Mouse (Mus musculus): ENCODE results near the gene Sh3bp1. TPM values are rescaled to one million over a fixed set of nuclear protein-coding genes. Genes with fewer than 3 reads are reported as not detected.

The Sh3bp1 gene
- total RNA-seq, 2 experiments from 2014 or later: 35.0 to 37.7 TPM

- Histone ChIP-seq H3K27ac (no peak overlapping the region), H3K4me3 (no peak overlapping the region)
- intact Hi-C loops (cut with DNase I): no loop called here
- TF ChIP-seq CTCF (IDR thresholded peaks at IDR 0.05): no peak
- no peak for DNase-seq (ENCODE audit: extremely low spot score in 1 of 2, low spot score in 2 of 2)
These were observed 8.8 kb downstream of the Sh3bp1 start for GRCm38 (mm10) chr15:78908399-78908798.

- intact Hi-C loops (cut with DNase I): no loop called here
- no peak for TF ChIP-seq CTCF (IDR thresholded peaks at IDR 0.05)
- no peak overlapping the region for H3K4me3 ChIP-seq
- no peak for DNase-seq (ENCODE audit: extremely low spot score in 1 of 2, low spot score in 2 of 2)
- H3K27ac ChIP-seq: no peak overlapping the region
These were observed 9.4 kb downstream of the Sh3bp1 start for GRCm38 (mm10) chr15:78908982-78909381.

GRCm38 (mm10) chr15:78912040-78912439, 12.5 kb downstream of the Sh3bp1 start:
- intact Hi-C loops (cut with DNase I): no loop called here
- DNase-seq (ENCODE audit: extremely low spot score in 1 of 2, low spot score in 2 of 2): no peak
- H3K27ac ChIP-seq: no peak overlapping the region
- TF ChIP-seq CTCF (IDR thresholded peaks at IDR 0.05): peak; percentile 44
- H3K4me3 ChIP-seq: no peak overlapping the region

- H3K27ac ChIP-seq: peak within 1 kb of the TSS; percentile 89
- TF ChIP-seq CTCF (IDR thresholded peaks at IDR 0.05): no peak
- DNase-seq (ENCODE audit: extremely low spot score in 1 of 2, low spot score in 2 of 2): peak; percentile 95 to 97
- peak within 1 kb of the TSS; percentile 70 for H3K4me3 ChIP-seq
- intact Hi-C loops (cut with DNase I): loop anchor here (2.0 kb wide), 1 partner anchor 15 kb away; no protein-coding TSS in a partner anchor
These were observed 14.1 kb downstream of the Sh3bp1 start, which contains the start of gene Pdxp for GRCm38 (mm10) chr15:78913632-78914090. Pdxp (plus strand) TSS chr15:78913919.

- peak; percentile 58 to 68 for DNase-seq (ENCODE audit: extremely low spot score in 1 of 2, low spot score in 2 of 2)
- TF ChIP-seq CTCF (IDR thresholded peaks at IDR 0.05): no peak
- intact Hi-C loops (cut with DNase I): loop anchor here (2.0 kb wide), 1 partner anchor 15 kb away; no protein-coding TSS in a partner anchor
- peak overlapping the region; percentile 70 for H3K4me3 ChIP-seq
- peak overlapping the region; percentile 89 for H3K27ac ChIP-seq
These were observed 14.7 kb downstream of the Sh3bp1 start for GRCm38 (mm10) chr15:78914091-78914822.

GRCm38 (mm10) chr15:78914823-78915659, 15.5 kb downstream of the Sh3bp1 start:
- Histone ChIP-seq H3K27ac (peak overlapping the region; percentile 89), H3K4me3 (peak overlapping the region; percentile 70)
- no peak for TF ChIP-seq CTCF (IDR thresholded peaks at IDR 0.05)
- intact Hi-C loops (cut with DNase I): loop anchor here (1.0 to 5.0 kb wide), 3 partner anchors 14 to 157 kb away; no protein-coding TSS in a partner anchor
- no peak for DNase-seq (ENCODE audit: extremely low spot score in 1 of 2, low spot score in 2 of 2)

DNA sequence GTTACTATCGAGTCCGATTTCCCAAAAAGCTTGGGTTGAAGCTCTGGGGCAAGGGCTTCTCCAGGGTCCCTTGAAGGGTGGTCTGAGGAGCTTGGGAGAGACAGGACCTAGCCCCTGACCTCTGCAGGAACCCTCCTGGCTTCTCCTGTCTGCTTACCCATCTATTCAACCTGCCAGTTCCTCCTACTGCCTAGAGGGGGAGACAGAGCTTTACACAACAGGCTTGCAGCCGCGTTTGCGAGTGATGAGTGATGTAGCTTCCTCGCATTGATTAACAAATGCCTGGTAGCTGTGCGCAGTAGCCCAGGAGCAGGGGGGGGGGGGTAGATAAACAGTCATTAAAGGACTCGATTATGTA, 16.1 kb downstream of the Sh3bp1 start:
- peak; percentile 63 to 73 for DNase-seq (ENCODE audit: extremely low spot score in 1 of 2, low spot score in 2 of 2)
- Histone ChIP-seq H3K4me3 (peak overlapping the region; percentile 70), H3K27ac (peak overlapping the region; percentile 89)
- intact Hi-C loops (cut with DNase I): loop anchor here (1.0 to 5.0 kb wide), 3 partner anchors 13 to 157 kb away; no protein-coding TSS in a partner anchor
- TF ChIP-seq CTCF (IDR thresholded peaks at IDR 0.05): peak; percentile 84

DNA sequence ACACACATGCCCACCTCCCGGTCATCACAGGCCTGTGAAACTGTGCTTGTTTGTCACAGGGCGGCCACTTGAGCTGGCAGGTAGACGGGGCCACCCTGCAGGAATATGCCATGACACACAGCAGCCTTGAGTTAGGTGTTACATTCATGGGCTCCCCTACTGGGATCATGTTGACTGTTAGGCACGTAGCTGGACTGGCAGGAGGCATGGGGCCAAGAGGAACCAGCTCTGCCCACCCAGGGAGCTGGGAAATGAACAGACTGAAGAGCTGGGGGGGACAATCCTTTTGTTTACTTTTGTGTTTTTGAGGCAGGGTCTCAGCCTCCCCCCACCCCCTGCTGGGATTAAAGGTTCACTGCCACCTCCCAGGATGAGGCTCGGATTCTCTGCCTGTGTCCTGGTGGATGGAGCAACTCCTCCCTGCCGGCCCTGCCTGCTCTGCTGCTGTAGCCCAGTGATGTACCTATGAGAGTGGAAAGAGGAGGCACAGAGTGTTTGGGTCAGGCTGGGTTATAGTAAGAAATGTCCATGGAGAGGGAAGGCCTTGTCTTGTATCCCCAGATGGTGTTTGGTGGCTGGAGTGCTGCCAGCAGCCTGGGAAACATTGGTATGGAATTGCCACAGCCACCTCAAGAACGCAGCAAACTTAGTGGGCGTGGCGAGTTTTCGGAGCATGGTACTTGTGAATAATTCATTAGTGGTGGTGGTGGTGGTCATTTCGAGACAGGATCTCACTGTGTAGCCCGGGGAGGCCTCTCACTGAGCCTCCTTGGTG, 16.7 kb downstream of the Sh3bp1 start:
- intact Hi-C loops (cut with DNase I): loop anchor here (5.0 kb wide), 1 partner anchor 156 kb away; no protein-coding TSS in a partner anchor
- TF ChIP-seq CTCF (IDR thresholded peaks at IDR 0.05): no peak
- DNase-seq (ENCODE audit: extremely low spot score in 1 of 2, low spot score in 2 of 2): peak in 1 of 2 experiments; percentile 42
- H3K27ac ChIP-seq: peak overlapping the region; percentile 66; the same call in 1 of the 2 replicates
- H3K4me3 ChIP-seq: peak overlapping the region; percentile 70

- intact Hi-C loops (cut with DNase I): loop anchor here (5.0 kb wide), 1 partner anchor 154 kb away; no protein-coding TSS in a partner anchor
- Histone ChIP-seq H3K27ac (no peak overlapping the region), H3K4me3 (no peak overlapping the region)
- DNase-seq (ENCODE audit: extremely low spot score in 1 of 2, low spot score in 2 of 2): no peak
- TF ChIP-seq CTCF (IDR thresholded peaks at IDR 0.05): no peak
These were observed 18.6 kb downstream of the Sh3bp1 start for GRCm38 (mm10) chr15:78918126-78918525.

DNA sequence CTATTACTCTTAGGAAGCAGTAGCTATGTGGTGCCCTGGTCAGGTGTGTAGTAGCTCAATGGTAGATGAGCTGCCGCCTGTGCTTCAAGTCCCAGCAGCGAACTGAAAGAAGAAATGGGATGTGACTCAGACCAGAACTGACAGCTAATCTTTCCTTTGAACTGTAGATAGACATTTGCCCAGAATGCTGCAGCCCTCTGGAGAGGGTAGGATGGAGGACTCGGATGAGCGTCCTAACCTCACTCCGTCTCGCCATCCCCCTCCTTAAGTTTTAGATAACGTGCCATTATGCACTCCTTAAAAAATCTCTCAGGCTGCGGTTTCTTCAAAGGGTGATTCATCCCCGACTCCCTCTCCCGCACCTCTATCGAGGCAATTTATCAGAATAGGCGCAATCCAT, 20.3 kb downstream of the Sh3bp1 start:
- no peak for DNase-seq (ENCODE audit: extremely low spot score in 1 of 2, low spot score in 2 of 2)
- intact Hi-C loops (cut with DNase I): loop anchor here (5.0 kb wide), 1 partner anchor 152 kb away; no protein-coding TSS in a partner anchor
- no peak for TF ChIP-seq CTCF (IDR thresholded peaks at IDR 0.05)

GRCm38 (mm10) chr15:78922700-78923099, 23.1 kb downstream of the Sh3bp1 start:
- no peak overlapping the region for H3K27ac ChIP-seq
- intact Hi-C loops (cut with DNase I): no loop called here
- DNase-seq (ENCODE audit: extremely low spot score in 1 of 2, low spot score in 2 of 2): no peak
- no peak for TF ChIP-seq CTCF (IDR thresholded peaks at IDR 0.05)
- no peak overlapping the region for H3K4me3 ChIP-seq

More for the DNA sequence above, 20.3 kb downstream of the Sh3bp1 start:
- H3K4me3 ChIP-seq: no peak overlapping the region
- H3K27ac ChIP-seq: no peak overlapping the region
